Mouse (Mus musculus): ENCODE measurements around the gene Vwc2.
A peak's percentile ranks its signal among the peaks of the same experiment; 100 is the strongest.

Vwc2 gene

GRCm38 (mm10) chr11:11113576-11114233, at the start of gene Vwc2:
Gene Vwc2, plus strand, starts transcription at chr11:11114223.
- H3K4me3 ChIP-seq (replicated peaks; ENCODE audit: low read length): peak within 1 kb of the TSS; percentile 80
- H3K4me1 ChIP-seq (replicated peaks; ENCODE audit: low read depth, low read length): peaks cover 25% of the 10 kb centered on the region
- H3K27me3 ChIP-seq (ENCODE audit: insufficient read depth, low read length): peaks cover 67% of the 10 kb centered on the region
- H3K36me3 ChIP-seq (ENCODE audit: insufficient read depth, low read length): no peaks in the 10 kb centered on the region
- no peak for TF ChIP-seq CTCF (conservative IDR thresholded peaks at IDR 0.05; ENCODE audit: low read length)
- no peak for TF ChIP-seq POU5F1 (IDR thresholded peaks at IDR 0.05; ENCODE audit: borderline replicate concordance, low read length)
- TF ChIP-seq NANOG (IDR thresholded peaks at IDR 0.05; ENCODE audit: borderline replicate concordance, low read length): no peak
- peaks cover 15% of the 10 kb centered on the region for H3K9me3 ChIP-seq (ENCODE audit: low read length)

- Histone ChIP-seq H3K4me1 (replicated peaks; ENCODE audit: low read depth, low read length) (no peaks in the 10 kb centered on the region), H3K36me3 (ENCODE audit: insufficient read depth, low read length) (no peaks in the 10 kb centered on the region)
- TF ChIP-seq CTCF (conservative IDR thresholded peaks at IDR 0.05; ENCODE audit: low read length): no peak
- TF ChIP-seq NANOG (IDR thresholded peaks at IDR 0.05; ENCODE audit: borderline replicate concordance, low read length): no peak
- TF ChIP-seq POU5F1 (IDR thresholded peaks at IDR 0.05; ENCODE audit: borderline replicate concordance, low read length): no peak
These were observed 25.8 kb upstream of the Vwc2 start for GRCm38 (mm10) chr11:11088162-11088756.

GRCm38 (mm10) chr11:11097606-11098005, 16.4 kb upstream of the Vwc2 start:
- no peaks in the 10 kb centered on the region for H3K27me3 ChIP-seq (ENCODE audit: insufficient read depth, low read length)
- no peak for TF ChIP-seq NANOG (IDR thresholded peaks at IDR 0.05; ENCODE audit: borderline replicate concordance, low read length)
- no peak for TF ChIP-seq CTCF (conservative IDR thresholded peaks at IDR 0.05; ENCODE audit: low read length)
- no peak for TF ChIP-seq POU5F1 (IDR thresholded peaks at IDR 0.05; ENCODE audit: borderline replicate concordance, low read length)
- H3K4me1 ChIP-seq (replicated peaks; ENCODE audit: low read depth, low read length): peaks cover 25% of the 10 kb centered on the region
- H3K4me3 ChIP-seq (replicated peaks; ENCODE audit: low read length): no peak overlapping the region
- H3K9me3 ChIP-seq (ENCODE audit: low read length): peaks cover 16% of the 10 kb centered on the region
- no peaks in the 10 kb centered on the region for H3K36me3 ChIP-seq (ENCODE audit: insufficient read depth, low read length)

More at GRCm38 (mm10) chr11:11088162-11088756, 25.8 kb upstream of the Vwc2 start:
- H3K9me3 ChIP-seq (ENCODE audit: low read length): no peaks in the 10 kb centered on the region
- no peaks in the 10 kb centered on the region for H3K27me3 ChIP-seq (ENCODE audit: insufficient read depth, low read length)
- no peak overlapping the region for H3K4me3 ChIP-seq (replicated peaks; ENCODE audit: low read length)

- Histone ChIP-seq H3K9me3 (ENCODE audit: low read length) (peaks cover 16% of the 10 kb centered on the region), H3K36me3 (ENCODE audit: insufficient read depth, low read length) (no peaks in the 10 kb centered on the region), H3K4me3 (replicated peaks; ENCODE audit: low read length) (no peak overlapping the region), H3K27me3 (ENCODE audit: insufficient read depth, low read length) (no peaks in the 10 kb centered on the region), H3K4me1 (replicated peaks; ENCODE audit: low read depth, low read length) (peaks cover 25% of the 10 kb centered on the region)
- TF ChIP-seq NANOG (IDR thresholded peaks at IDR 0.05; ENCODE audit: borderline replicate concordance, low read length) (peak; percentile 99), POU5F1 (IDR thresholded peaks at IDR 0.05; ENCODE audit: borderline replicate concordance, low read length) (peak; percentile 91), CTCF (conservative IDR thresholded peaks at IDR 0.05; ENCODE audit: low read length) (no peak)
These were observed 15.7 kb upstream of the Vwc2 start for GRCm38 (mm10) chr11:11098282-11098681.

GRCm38 (mm10) chr11:11099011-11099410, 15.0 kb upstream of the Vwc2 start:
- Histone ChIP-seq H3K4me1 (replicated peaks; ENCODE audit: low read depth, low read length) (peaks cover 25% of the 10 kb centered on the region), H3K9me3 (ENCODE audit: low read length) (peaks cover 16% of the 10 kb centered on the region), H3K27me3 (ENCODE audit: insufficient read depth, low read length) (no peaks in the 10 kb centered on the region), H3K36me3 (ENCODE audit: insufficient read depth, low read length) (no peaks in the 10 kb centered on the region), H3K4me3 (replicated peaks; ENCODE audit: low read length) (peak overlapping the region; percentile 32; the same call in 1 of the 2 replicates)
- TF ChIP-seq NANOG (IDR thresholded peaks at IDR 0.05; ENCODE audit: borderline replicate concordance, low read length): no peak
- no peak for TF ChIP-seq POU5F1 (IDR thresholded peaks at IDR 0.05; ENCODE audit: borderline replicate concordance, low read length)
- TF ChIP-seq CTCF (conservative IDR thresholded peaks at IDR 0.05; ENCODE audit: low read length): no peak

- no peaks in the 10 kb centered on the region for H3K27me3 ChIP-seq (ENCODE audit: insufficient read depth, low read length)
- peaks cover 16% of the 10 kb centered on the region for H3K9me3 ChIP-seq (ENCODE audit: low read length)
- H3K36me3 ChIP-seq (ENCODE audit: insufficient read depth, low read length): no peaks in the 10 kb centered on the region
- no peak overlapping the region for H3K4me3 ChIP-seq (replicated peaks; ENCODE audit: low read length)
- no peak for TF ChIP-seq NANOG (IDR thresholded peaks at IDR 0.05; ENCODE audit: borderline replicate concordance, low read length)
- TF ChIP-seq POU5F1 (IDR thresholded peaks at IDR 0.05; ENCODE audit: borderline replicate concordance, low read length): no peak
- H3K4me1 ChIP-seq (replicated peaks; ENCODE audit: low read depth, low read length): peaks cover 20% of the 10 kb centered on the region
These were observed 11.8 kb upstream of the Vwc2 start for GRCm38 (mm10) chr11:11102182-11102581.

- Histone ChIP-seq H3K27me3 (ENCODE audit: insufficient read depth, low read length) (no peaks in the 10 kb centered on the region), H3K4me3 (replicated peaks; ENCODE audit: low read length) (no peak overlapping the region), H3K4me1 (replicated peaks; ENCODE audit: low read depth, low read length) (peaks cover 16% of the 10 kb centered on the region), H3K9me3 (ENCODE audit: low read length) (peaks cover 16% of the 10 kb centered on the region), H3K36me3 (ENCODE audit: insufficient read depth, low read length) (no peaks in the 10 kb centered on the region)
- TF ChIP-seq NANOG (IDR thresholded peaks at IDR 0.05; ENCODE audit: borderline replicate concordance, low read length): no peak
These were observed 11.4 kb upstream of the Vwc2 start for GRCm38 (mm10) chr11:11102620-11103019.

- H3K36me3 ChIP-seq (ENCODE audit: insufficient read depth, low read length): no peaks in the 10 kb centered on the region
- no peak for TF ChIP-seq POU5F1 (IDR thresholded peaks at IDR 0.05; ENCODE audit: borderline replicate concordance, low read length)
- no peak for TF ChIP-seq NANOG (IDR thresholded peaks at IDR 0.05; ENCODE audit: borderline replicate concordance, low read length)
- no peak for TF ChIP-seq CTCF (conservative IDR thresholded peaks at IDR 0.05; ENCODE audit: low read length)
These were observed 5.1 kb upstream of the Vwc2 start for GRCm38 (mm10) chr11:11108922-11109321.

More at GRCm38 (mm10) chr11:11108922-11109321, 5.1 kb upstream of the Vwc2 start:
- H3K9me3 ChIP-seq (ENCODE audit: low read length): peaks cover 15% of the 10 kb centered on the region
- H3K4me1 ChIP-seq (replicated peaks; ENCODE audit: low read depth, low read length): peaks cover 7% of the 10 kb centered on the region
- peaks cover 22% of the 10 kb centered on the region for H3K27me3 ChIP-seq (ENCODE audit: insufficient read depth, low read length)
- no peak overlapping the region for H3K4me3 ChIP-seq (replicated peaks; ENCODE audit: low read length)

Data from E14TG2a.4 (cell line).